In the genomic region with DNA sequence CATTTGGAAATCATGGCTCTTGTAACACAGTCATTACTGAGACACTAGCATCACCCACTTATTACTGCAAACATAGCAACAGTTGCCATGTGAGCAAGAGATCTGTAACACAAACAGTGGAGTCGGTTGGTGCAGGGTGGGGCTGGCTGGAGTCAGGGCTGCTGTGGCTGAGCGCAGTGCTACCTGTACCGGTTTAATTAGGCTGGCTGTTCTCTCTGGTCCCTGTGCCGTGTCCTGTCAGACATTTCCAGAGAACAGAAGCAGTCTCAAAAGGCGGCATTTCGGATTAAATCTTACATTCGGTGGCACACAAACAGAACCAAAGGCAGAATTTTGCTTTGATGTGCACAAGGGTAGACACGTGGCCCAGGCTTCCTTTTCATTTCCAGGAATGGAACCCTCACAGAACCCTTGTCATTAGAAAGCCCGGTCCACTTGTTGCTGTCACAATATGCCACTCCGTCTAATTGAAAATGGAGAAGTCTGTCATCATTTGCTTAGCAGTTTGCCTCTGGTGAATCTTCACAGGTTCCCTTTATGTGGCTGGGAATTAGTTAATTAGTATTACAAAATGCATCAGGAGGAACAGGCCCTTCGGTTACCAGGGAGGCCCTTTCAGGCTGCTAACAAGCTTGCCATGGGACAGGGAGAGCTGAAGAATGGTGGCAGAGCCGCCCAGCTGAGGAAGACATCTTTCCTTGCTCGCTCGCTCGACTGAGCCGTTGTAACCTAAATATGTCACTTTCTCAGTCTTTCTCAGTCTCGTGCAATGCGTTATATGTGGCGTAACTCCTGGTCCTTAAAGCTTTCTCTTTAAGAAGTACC, we compare ENCODE assay signal across 9 mouse cellular contexts.
DNase-seq lines count a peak whose midpoint lies in the region; ATAC-seq and TF ChIP-seq lines count a peak whose summit lies in the region.
"Had no signal": no experiment of that assay in that cellular context is flagged by ENCODE, and none has a peak within 500 bp of the region (broad histone marks: within the 10 kb centered on the region; RNA-seq: fewer than 3 reads in every experiment).

No protein-coding gene starts in this region.

- no peaks in the 10 kb centered on the region for H3K36me3 ChIP-seq in forebrain, embryonic 11.5 days (ENCODE audit: control insufficient read depth, insufficient read depth, low read length)
- no peaks in the 10 kb centered on the region for H3K36me3 ChIP-seq in hindbrain, embryonic 11.5 days (ENCODE audit: control insufficient read depth, insufficient read depth, low read length)
- no peaks in the 10 kb centered on the region for H3K36me3 ChIP-seq in limb, embryonic 14.5 days (ENCODE audit: control insufficient read depth, insufficient read depth, low read length)
- H3K36me3 ChIP-seq: limb, embryonic 13.5 days had no signal

- H3K27me3 ChIP-seq in forebrain, embryonic 11.5 days (ENCODE audit: control insufficient read depth, insufficient read depth, low read length) = no peaks in the 10 kb centered on the region
- H3K27me3 ChIP-seq in hindbrain, embryonic 11.5 days (ENCODE audit: control insufficient read depth, insufficient read depth, low read length) = no peaks in the 10 kb centered on the region
- H3K27me3 ChIP-seq in limb, embryonic 14.5 days (ENCODE audit: control insufficient read depth, insufficient read depth, low read length) = no peaks in the 10 kb centered on the region

- H3K9me3 ChIP-seq in forebrain, embryonic 11.5 days (ENCODE audit: control insufficient read depth, low read length) = no peaks in the 10 kb centered on the region
- H3K9me3 ChIP-seq in hindbrain, embryonic 11.5 days (ENCODE audit: control insufficient read depth, low read length) = no peaks in the 10 kb centered on the region
- no peaks in the 10 kb centered on the region for H3K9me3 ChIP-seq in limb, embryonic 14.5 days (ENCODE audit: control insufficient read depth, low read length)
- H3K9me3 ChIP-seq: limb, embryonic 13.5 days had no signal

- ATAC-seq in forebrain, embryonic 11.5 days (replicated peaks; ENCODE audit: low FRiP score) = peak; percentile 87
- peak; percentile 73 for ATAC-seq in hindbrain, embryonic 11.5 days (ENCODE audit: low FRiP score)
- ATAC-seq in limb, embryonic 14.5 days (ENCODE audit: low FRiP score, low read depth) = no peak; the same call in 1 of the 2 replicates

- peak overlapping the region; percentile 66 for H3K27ac ChIP-seq in forebrain, embryonic 11.5 days (ENCODE audit: low read depth, low read length)
- no peak overlapping the region for H3K27ac ChIP-seq in hindbrain, embryonic 11.5 days (ENCODE audit: low read depth, low read length)
- H3K27ac ChIP-seq in limb, embryonic 14.5 days (replicated peaks; ENCODE audit: low read depth, low read length) = no peak overlapping the region
- H3K27ac ChIP-seq: limb, embryonic 13.5 days had no signal

- TF ChIP-seq POLR2A in limb, embryonic 14.5 days (IDR thresholded peaks at IDR 0.05; ENCODE audit: borderline replicate concordance, extremely low read depth, insufficient read depth, insufficient read length) = no peak

- peak overlapping the region; percentile 43; the same call in 1 of the 2 replicates for H3K9ac ChIP-seq in forebrain, embryonic 11.5 days (ENCODE audit: low read length)
- H3K9ac ChIP-seq in hindbrain, embryonic 11.5 days (ENCODE audit: low read depth, low read length) = 0 out of 2 replicates have a peak overlapping the region, but pooled peaks have one; percentile 42
- no peak overlapping the region for H3K9ac ChIP-seq in limb, embryonic 14.5 days (ENCODE audit: low read depth, low read length, severe bottlenecking)
- H3K9ac ChIP-seq: limb, embryonic 13.5 days had no signal

- DNase-seq in NIH3T3 (ENCODE audit: low read depth) = peak; percentile 53
- peak; percentile 77 for DNase-seq in forebrain, embryonic 11.5 days (ENCODE audit: low spot score)
- DNase-seq in hindbrain, embryonic 11.5 days (ENCODE audit: low spot score) = peak; percentile 39
- DNase-seq in limb, embryonic 14.5 days (ENCODE audit: low spot score) = peak; percentile 17
- DNase-seq in right cerebral cortex, postnatal 10 days (ENCODE audit: low spot score in 2 of 2) = peak; percentile 66 to 84
- no peak for DNase-seq in c-Kit-positive CD71-positive TER-119-positive erythroid progenitor cells, embryonic 14.5 days (ENCODE audit: low spot score)
- no peak for DNase-seq in kidney, adult 18-20 months
- DNase-seq in thymus, postnatal 0 days (ENCODE audit: low spot score) = no peak

- peaks cover 10% of the 10 kb centered on the region; the same call in 1 of the 2 replicates for H3K4me1 ChIP-seq in forebrain, embryonic 11.5 days (replicated peaks; ENCODE audit: control insufficient read depth, insufficient read depth, low read length)
- H3K4me1 ChIP-seq in hindbrain, embryonic 11.5 days (replicated peaks; ENCODE audit: control insufficient read depth, insufficient read depth, low read length) = no peaks in the 10 kb centered on the region
- no peaks in the 10 kb centered on the region for H3K4me1 ChIP-seq in limb, embryonic 14.5 days (ENCODE audit: control insufficient read depth, insufficient read depth, low read length)

- H3K4me3 ChIP-seq in forebrain, embryonic 11.5 days (ENCODE audit: low read depth, low read length) = peak overlapping the region; percentile 22
- H3K4me3 ChIP-seq in hindbrain, embryonic 11.5 days (ENCODE audit: low read depth, low read length) = no peak overlapping the region; the same call in 1 of the 2 replicates
- H3K4me3 ChIP-seq in limb, embryonic 14.5 days (replicated peaks; ENCODE audit: low read length) = no peak overlapping the region
- H3K4me3 ChIP-seq: limb, embryonic 13.5 days had no signal

- 19% methylated on average over 19 of the region's 19 CpGs for WGBS in forebrain, embryonic 11.5 days
- 40% methylated on average over 19 of the region's 19 CpGs for WGBS in hindbrain, embryonic 11.5 days
- 44% methylated on average over 19 of the region's 19 CpGs for WGBS in limb, embryonic 14.5 days

- peak overlapping the region; percentile 47; the same call in 1 of the 2 replicates for H3K4me2 ChIP-seq in forebrain, embryonic 11.5 days (ENCODE audit: low read depth, low read length, severe bottlenecking)
- peak overlapping the region; percentile 17; the same call in 1 of the 2 replicates for H3K4me2 ChIP-seq in hindbrain, embryonic 11.5 days (replicated peaks; ENCODE audit: low read depth, low read length)
- no peak overlapping the region for H3K4me2 ChIP-seq in limb, embryonic 14.5 days (replicated peaks; ENCODE audit: low read depth, low read length, severe bottlenecking)
- H3K4me2 ChIP-seq: limb, embryonic 13.5 days had no signal

Comparison
In these comparisons a context has a peak if more than half of its experiments do, and no peak if none do; other contexts are left out.
1. DNase-seq: peak in NIH3T3 (single experiment), forebrain, embryonic 11.5 days (single experiment), hindbrain, embryonic 11.5 days (single experiment), limb, embryonic 14.5 days (single experiment) and right cerebral cortex, postnatal 10 days (2 of 2); none in c-Kit-positive CD71-positive TER-119-positive erythroid progenitor cells, embryonic 14.5 days (single experiment), kidney, adult 18-20 months (single experiment) and thymus, postnatal 0 days (single experiment).